Mouse (Mus musculus) right cerebral cortex, postnatal 10 days (tissue): ENCODE measurements at regions not wholly inside any gene's neighbourhood (a gene's known extent, or its start where the extent isn't known, plus 50 kb on each side); places are given as distances from the start of the nearest gene placed in this dataset.
A peak's percentile ranks its signal among the peaks of the same experiment; 100 is the strongest.

ENCODE experiments used
- DNase-seq, 2 experiments: peaks; one replicate each; pipeline ENCODE4 v3.0.0; 2021; ENCODE audit warnings: low spot score in 2 of 2

GRCm38 (mm10) chr3:158707411-158707810 is 145.4 kb upstream of the Lrrc7 start:
- DNase-seq = peak; percentile 19 to 25

GRCm38 (mm10) chr3:158694936-158695335 is 132.9 kb upstream of the Lrrc7 start:
- DNase-seq = no peak

- DNase-seq = no peak
Measured at GRCm38 (mm10) chr3:158690686-158691085, 128.7 kb upstream of the Lrrc7 start.

GRCm38 (mm10) chr3:158645676-158646075 is 83.7 kb upstream of the Lrrc7 start:
- no peak for DNase-seq
